Mouse (Mus musculus) brain, embryonic 14.5 days (tissue): ENCODE results near the gene Zscan26.

ENCODE experiments used
- CTCF ChIP-seq: fragments of 200-500 bp; IDR thresholded peaks from 2 replicates; pipeline ENCODE4 v1.5.1; 2012; ENCODE audit warnings: inconsistent platforms, mild to moderate bottlenecking, moderate library complexity, borderline replicate concordance; ENCODE audit not compliant: insufficient read depth, insufficient read length; ENCODE audit errors: extremely low read depth
- POLR2A ChIP-seq: fragments of 200-500 bp; IDR thresholded peaks from 2 replicates; pipeline ENCODE4 v1.6.1; 2012; ENCODE audit warnings: mild to moderate bottlenecking, inconsistent platforms, borderline replicate concordance; ENCODE audit not compliant: poor library complexity, insufficient read depth, insufficient read length, severe bottlenecking; ENCODE audit errors: extremely low read depth

DNA sequence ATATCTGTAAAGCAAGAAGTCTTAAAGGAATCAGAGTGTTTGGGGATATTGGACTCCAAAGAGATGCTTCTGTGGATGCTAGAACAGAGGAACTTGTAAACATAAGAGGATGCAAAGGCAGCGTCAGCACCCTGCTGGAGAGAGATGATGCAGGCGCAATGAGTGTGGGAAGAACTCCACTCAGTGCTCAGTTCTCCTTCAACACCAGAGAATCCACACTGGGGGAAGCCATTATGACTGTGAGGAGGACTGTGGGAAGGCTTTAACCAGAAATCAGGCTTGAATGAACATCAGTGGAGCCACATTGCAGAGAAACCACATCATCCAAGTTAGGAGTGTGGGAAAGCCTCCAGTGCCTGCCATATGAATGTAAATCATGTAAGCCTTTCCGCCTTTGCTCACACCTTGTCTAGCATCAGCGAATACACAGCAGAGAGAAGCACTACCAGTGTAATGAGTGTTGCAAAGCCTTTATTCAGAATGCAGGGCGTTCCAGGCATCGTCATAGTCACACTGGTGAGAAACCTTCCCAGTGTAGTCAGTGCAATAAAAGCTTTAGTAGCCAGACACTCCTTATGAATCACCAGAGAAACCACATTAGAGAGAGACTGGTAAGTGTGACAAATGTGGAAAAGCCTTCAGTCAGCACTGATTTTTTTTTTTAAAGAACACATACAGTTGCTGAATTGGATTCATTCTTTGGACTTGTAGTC, 36.1 kb downstream of the Zscan26 start:
- TF ChIP-seq CTCF, result no peak
- TF ChIP-seq POLR2A, result no peak
